Mouse (Mus musculus) CH12.LX (cell line): ENCODE measurements at regions not wholly inside any gene's neighbourhood (a gene's known extent, or its start where the extent isn't known, plus 50 kb on each side); places are given as distances from the start of the nearest gene placed in this dataset.

Experiments
- DNase-seq: peaks from one replicate; pipeline ENCODE4 v3.0.0-alpha.2; 2013; ENCODE audit errors: extremely low read depth
- H3K27ac ChIP-seq: 2 replicates; pipeline ENCODE4 v1.5.1; 2012; ENCODE audit warnings: low read depth, mild to moderate bottlenecking, control low read depth, moderate library complexity; ENCODE audit not compliant: insufficient read depth
- H3K27me3 ChIP-seq: replicated peaks from 2 replicates; pipeline ENCODE3; 2012; ENCODE audit warnings: inconsistent platforms
- H3K36me3 ChIP-seq, 2 experiments: replicated peaks in 1 of 2; 2 replicates each; pipeline versions ENCODE3 to v1.6.1; 2012; ENCODE audit warnings: inconsistent platforms in 1 of 2, low read length in 1 of 2, mild to moderate bottlenecking in 1 of 2, mixed read lengths in 1 of 2, moderate library complexity in 1 of 2; ENCODE audit not compliant: control insufficient read depth in 1 of 2, insufficient read depth in 1 of 2
- H3K4me1 ChIP-seq, 2 experiments: 2 replicates each; pipeline ENCODE4 v1.6.1; 2012; ENCODE audit warnings: inconsistent platforms in 1 of 2, moderate library complexity in 1 of 2; ENCODE audit not compliant: insufficient read depth in 2 of 2, control insufficient read depth in 1 of 2
- H3K4me2 ChIP-seq: 2 replicates; pipeline ENCODE4 v1.6.1; 2012; ENCODE audit warnings: low read depth, mild to moderate bottlenecking, control low read depth; ENCODE audit not compliant: poor library complexity, insufficient read depth, severe bottlenecking
- H3K4me3 ChIP-seq, 3 experiments: fragments of 150-350 bp in 1 of 3; sonication (generic) in 1 of 3; replicated peaks in 1 of 3; 2 replicates each; pipeline versions ENCODE3 to v1.5.1; 2011 to 2012; ENCODE audit warnings: low read depth in 2 of 3, low read length in 2 of 3, mild to moderate bottlenecking in 2 of 3, moderate library complexity in 2 of 3, control low read depth in 1 of 3, improper control_type of control experiment in 1 of 3, inconsistent platforms in 1 of 3, mixed read lengths in 1 of 3; ENCODE audit not compliant: poor library complexity in 1 of 3
- H3K79me2 ChIP-seq: replicated peaks from 2 replicates; pipeline ENCODE4 v1.6.1; 2012; ENCODE audit warnings: mild to moderate bottlenecking, moderate library complexity; ENCODE audit not compliant: control insufficient read depth, poor library complexity, insufficient read depth, severe bottlenecking; ENCODE audit errors: extremely low read depth
- H3K9ac ChIP-seq: 2 replicates; pipeline ENCODE4 v1.6.1; 2012; ENCODE audit warnings: low read depth, mild to moderate bottlenecking, control low read depth, moderate library complexity; ENCODE audit not compliant: insufficient read depth
- H3K9me3 ChIP-seq: replicated peaks from 2 replicates; pipeline ENCODE3; 2012; ENCODE audit warnings: low read length, inconsistent platforms, mixed read lengths
- CHD1 ChIP-seq: IDR thresholded peaks from 2 replicates; pipeline ENCODE4 v1.6.1; 2012; ENCODE audit warnings: low read depth, low read length, improper control_type of control experiment, inconsistent platforms
- ELF1 ChIP-seq: IDR thresholded peaks from 2 replicates; pipeline ENCODE4 v1.6.1; 2014; ENCODE audit warnings: low read depth, mild to moderate bottlenecking, inconsistent platforms, low read length, improper control_type of control experiment
- EP300 ChIP-seq: IDR thresholded peaks from 2 replicates; pipeline ENCODE4 v1.6.1; 2011; ENCODE audit warnings: low read length, improper control_type of control experiment
- ETS1 ChIP-seq: conservative IDR thresholded peaks from 2 replicates; pipeline ENCODE4 v1.6.1; 2012; ENCODE audit warnings: low read depth, mild to moderate bottlenecking, inconsistent platforms, low read length, improper control_type of control experiment, moderate library complexity
- GABPA ChIP-seq: IDR thresholded peaks from 2 replicates; pipeline ENCODE4 v1.6.1; 2012; ENCODE audit warnings: low read depth, low read length, improper control_type of control experiment, inconsistent platforms; ENCODE audit not compliant: insufficient replicate concordance
- IRF4 ChIP-seq: IDR thresholded peaks from 2 replicates; pipeline ENCODE4 v1.6.1; 2014; ENCODE audit warnings: low read depth, mild to moderate bottlenecking, inconsistent platforms, low read length, improper control_type of control experiment
- JUN ChIP-seq: IDR thresholded peaks from 2 replicates; pipeline ENCODE4 v1.6.1; 2011; ENCODE audit warnings: low read depth, mild to moderate bottlenecking, low read length, improper control_type of control experiment, moderate library complexity; ENCODE audit not compliant: insufficient read depth
- JUND ChIP-seq: conservative IDR thresholded peaks from 2 replicates; pipeline ENCODE4 v1.6.1; 2011; ENCODE audit warnings: low read depth, low read length, improper control_type of control experiment
- KAT2A ChIP-seq: IDR thresholded peaks from 2 replicates; pipeline ENCODE4 v1.6.1; 2012; ENCODE audit warnings: low read length, improper control_type of control experiment, inconsistent platforms; ENCODE audit not compliant: insufficient replicate concordance
- MAX ChIP-seq: IDR thresholded peaks from 2 replicates; pipeline ENCODE4 v1.6.1; 2011; ENCODE audit warnings: low read length, improper control_type of control experiment
- MEF2A ChIP-seq: IDR thresholded peaks from 2 replicates; pipeline ENCODE4 v1.6.1; 2014; ENCODE audit warnings: low read depth, mild to moderate bottlenecking, inconsistent platforms, low read length, improper control_type of control experiment, borderline replicate concordance
- MYC ChIP-seq: IDR thresholded peaks from 2 replicates; pipeline ENCODE4 v1.6.1; 2011; ENCODE audit warnings: low read depth, mild to moderate bottlenecking, improper control_type of control experiment, low read length
- NELFE ChIP-seq: IDR thresholded peaks from 2 replicates; pipeline ENCODE4 v1.6.1; 2011; ENCODE audit warnings: low read depth, low read length, improper control_type of control experiment
- NRF1 ChIP-seq: IDR thresholded peaks from 2 replicates; pipeline ENCODE4 v1.6.1; 2014; ENCODE audit warnings: low read depth, mild to moderate bottlenecking, inconsistent platforms, low read length, improper control_type of control experiment, moderate library complexity
- POLR2AphosphoS2 ChIP-seq: IDR thresholded peaks from 2 replicates; pipeline ENCODE4 v1.6.1; 2011; ENCODE audit warnings: low read depth, low read length, improper control_type of control experiment
- SIN3A ChIP-seq: IDR thresholded peaks from 2 replicates; pipeline ENCODE4 v1.6.1; 2012; ENCODE audit warnings: low read length, improper control_type of control experiment, inconsistent platforms
- USF1 ChIP-seq: IDR thresholded peaks from 2 replicates; pipeline ENCODE4 v1.6.1; 2014; ENCODE audit warnings: low read depth, mild to moderate bottlenecking, inconsistent platforms, low read length, improper control_type of control experiment
- ZC3H11A ChIP-seq: IDR thresholded peaks from 2 replicates; pipeline ENCODE4 v1.6.1; 2012; ENCODE audit warnings: low read depth, mild to moderate bottlenecking, inconsistent platforms, low read length, improper control_type of control experiment
- ZKSCAN1 ChIP-seq: IDR thresholded peaks from 2 replicates; pipeline ENCODE4 v1.6.1; 2012; ENCODE audit warnings: low read depth, inconsistent platforms, low read length, improper control_type of control experiment, borderline replicate concordance
- ZMIZ1 ChIP-seq: IDR thresholded peaks from 2 replicates; pipeline ENCODE4 v1.6.1; 2012; ENCODE audit warnings: low read depth, mild to moderate bottlenecking, inconsistent platforms, low read length, improper control_type of control experiment
- ZNF384 ChIP-seq: IDR thresholded peaks from 2 replicates; pipeline ENCODE4 v1.6.1; 2012; ENCODE audit warnings: low read depth, low read length, improper control_type of control experiment, inconsistent platforms
- dilution Hi-C: fragments of 300-500 bp; cut with MboI; formaldehyde crosslinking; loops from 2 replicates; pipeline ENCODE4 v1.14.3; 2020; ENCODE audit warnings: low sequenced_read_pairs; ENCODE audit not compliant: extremely low pct_unique_long_range_greater_than_20kb, extremely low pct_ligation_motif_present
- in situ Hi-C: fragments of 300-500 bp; cut with MboI; formaldehyde crosslinking; loops from 3 replicates; pipeline ENCODE4 v1.14.3; 2019; ENCODE audit warnings: low sequenced_read_pairs, low pct_ligation_motif_present, low pct_unique_long_range_greater_than_20kb, mixed read lengths

GRCm38 (mm10) chr8:34513459-34514090 is 402.0 kb upstream of the Gm10131 start:
- H3K79me2 ChIP-seq: no peaks in the 10 kb centered on the region
- H3K36me3 ChIP-seq: no peaks in the 10 kb centered on the region
- DNase-seq: no peak
- no peaks in the 10 kb centered on the region for H3K4me1 ChIP-seq
- H3K9ac ChIP-seq: no peak overlapping the region
- H3K4me3 ChIP-seq: no peak overlapping the region
- H3K9me3 ChIP-seq: no peaks in the 10 kb centered on the region
- no peaks in the 10 kb centered on the region for H3K27me3 ChIP-seq
- H3K4me2 ChIP-seq: no peak overlapping the region
- dilution Hi-C loops: no loop called here
- in situ Hi-C loops: no loop called here
- H3K27ac ChIP-seq: no peak overlapping the region
- TF ChIP-seq ZMIZ1 (no peak), ZNF384 (no peak), ZC3H11A (no peak), ZKSCAN1 (no peak), ELF1 (no peak), IRF4 (no peak), NRF1 (no peak), KAT2A (no peak), JUN (no peak), USF1 (no peak)

- no peaks in the 10 kb centered on the region for H3K27me3 ChIP-seq
- no peaks in the 10 kb centered on the region for H3K36me3 ChIP-seq
- H3K79me2 ChIP-seq: no peaks in the 10 kb centered on the region
- no peaks in the 10 kb centered on the region for H3K4me1 ChIP-seq
- H3K4me2 ChIP-seq: no peak overlapping the region
- dilution Hi-C loops (no loop called here), in situ Hi-C loops (no loop called here)
- TF ChIP-seq JUND (no peak), NELFE (no peak), MAX (no peak), ZNF384 (no peak)
- H3K27ac ChIP-seq: no peak overlapping the region
- no peak overlapping the region for H3K4me3 ChIP-seq
- DNase-seq: no peak
- no peaks in the 10 kb centered on the region for H3K9me3 ChIP-seq
- no peak overlapping the region for H3K9ac ChIP-seq
Observed at GRCm38 (mm10) chr8:34505829-34506555, 394.5 kb upstream of the Gm10131 start.

DNA sequence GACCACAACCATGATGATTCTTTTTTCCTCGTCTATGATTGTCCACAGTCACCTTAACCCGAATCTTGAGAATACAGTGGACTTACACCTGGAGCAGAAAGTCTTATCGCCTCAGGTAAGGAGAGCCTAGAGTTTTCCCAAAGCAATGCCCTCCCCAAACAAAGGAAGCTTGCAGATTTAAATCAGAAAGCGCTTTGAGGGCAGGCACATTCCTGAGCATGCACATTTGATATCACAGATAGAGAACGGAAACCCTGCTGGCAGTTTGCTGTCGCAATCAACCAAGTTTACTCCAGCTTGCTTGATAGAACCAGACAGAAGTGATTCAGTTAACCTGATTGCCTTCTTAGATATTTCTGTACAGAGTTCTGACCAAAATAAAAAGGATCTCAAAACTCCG is 393.6 kb upstream of the Gm10131 start:
- dilution Hi-C loops (no loop called here), in situ Hi-C loops (no loop called here)
- no peaks in the 10 kb centered on the region for H3K4me1 ChIP-seq
- no peak overlapping the region for H3K4me3 ChIP-seq
- no peak overlapping the region for H3K4me2 ChIP-seq
- H3K9me3 ChIP-seq: no peaks in the 10 kb centered on the region
- no peak overlapping the region for H3K9ac ChIP-seq
- DNase-seq: no peak
- no peak overlapping the region for H3K27ac ChIP-seq
- H3K79me2 ChIP-seq: no peaks in the 10 kb centered on the region
- no peaks in the 10 kb centered on the region for H3K27me3 ChIP-seq
- H3K36me3 ChIP-seq: no peaks in the 10 kb centered on the region
- no peak for TF ChIP-seq MEF2A
- TF ChIP-seq ZNF384: no peak
- no peak for TF ChIP-seq SIN3A
- TF ChIP-seq JUND: no peak
- TF ChIP-seq CHD1: no peak
- no peak for TF ChIP-seq ZKSCAN1
- TF ChIP-seq MAX: no peak
- TF ChIP-seq GABPA: no peak
- TF ChIP-seq EP300: no peak
- TF ChIP-seq MYC: no peak
- no peak for TF ChIP-seq KAT2A
- no peak for TF ChIP-seq POLR2AphosphoS2
- no peak for TF ChIP-seq ZMIZ1
- TF ChIP-seq ZC3H11A: no peak
- no peak for TF ChIP-seq ETS1
- no peak for TF ChIP-seq USF1
- TF ChIP-seq, all 38 proteins: peak for 0
